Mouse (Mus musculus) lung, adult 2 months (tissue): ENCODE results near the gene Gdi2. TPM values are rescaled to one million over a fixed set of nuclear protein-coding genes. Genes with fewer than 3 reads are reported as not detected.
A peak's percentile ranks its signal among the peaks of the same experiment; 100 is the strongest.
"Not testable (repeated sequence)": the region's sequence is repeated elsewhere in the genome, so short reads cannot be mapped to it uniquely, and the experiment has no call there.

Experiments
- DNase-seq: peaks from one replicate; pipeline ENCODE4 v3.0.0; 2022
- H3K4me1 ChIP-seq: fragments of 200-500 bp; 2 replicates; pipeline ENCODE4 v1.6.1; 2011; ENCODE audit warnings: low read length; ENCODE audit not compliant: control insufficient read depth, insufficient read depth
- H3K4me3 ChIP-seq: fragments of 200-500 bp; replicated peaks from 2 replicates; pipeline ENCODE3; 2011; ENCODE audit warnings: low read depth, mild to moderate bottlenecking, control low read depth, low read length; ENCODE audit errors: extremely low read depth
- CTCF ChIP-seq: fragments of 200-500 bp; IDR thresholded peaks from 2 replicates; pipeline ENCODE4 v1.5.1; 2011; ENCODE audit warnings: mild to moderate bottlenecking, low read length, control low read depth; ENCODE audit not compliant: insufficient read depth
- POLR2A ChIP-seq: fragments of 200-500 bp; IDR thresholded peaks from 2 replicates; pipeline ENCODE4 v1.6.1; 2011; ENCODE audit warnings: low read depth, mild to moderate bottlenecking, control low read depth, low read length, borderline replicate concordance; ENCODE audit errors: extremely low read depth
- WGBS: fragments of 180-500 bp; shearing (Covaris S2); methylation state at CpG from one replicate; pipeline ENCODE4 v1.1.7; 2018; 5-methylcytosine and 5-hydroxymethylcytosine counted together
- polyA plus RNA-seq: library from polyadenylated mRNA; depleted of rRNA; stranded (reverse); fragments of >200 nt; gene quantifications from 2 replicates; pipeline ENCODE4 v1.2.3, GENCODE M21; 2012

Gdi2 gene
- polyA plus RNA-seq, 1 experiment, result 119 TPM

GRCm38 (mm10) chr13:3530451-3530850 lies 7.4 kb upstream of the Gdi2 start:
- no peak for DNase-seq
- no peak overlapping the region for H3K4me3 ChIP-seq
- 47% methylated on average over 3 of the region's 3 CpGs for WGBS
- H3K4me1 ChIP-seq, result no peaks in the 10 kb centered on the region; the same call in 1 of the 2 replicates
- TF ChIP-seq CTCF, result no peak
- no peak for TF ChIP-seq POLR2A

GRCm38 (mm10) chr13:3531176-3531575 lies 6.7 kb upstream of the Gdi2 start:
- not testable (repeated sequence) for H3K4me1 ChIP-seq, H3K4me3 ChIP-seq, DNase-seq
- WGBS, result 77% methylated on average over 2 of the region's 2 CpGs

GRCm38 (mm10) chr13:3531692-3532320 lies 6.1 kb upstream of the Gdi2 start:
- 47% methylated on average over 10 of the region's 10 CpGs for whole genome bisulfite sequencing
- Histone ChIP-seq H3K4me1 (no peaks in the 10 kb centered on the region), H3K4me3 (no peak overlapping the region)
- DNase-seq, result no peak
- TF ChIP-seq CTCF (no peak), POLR2A (no peak)

- no peaks in the 10 kb centered on the region for H3K4me1 ChIP-seq
- 58% methylated on average over 4 of the region's 4 CpGs for WGBS
- DNase-seq, result no peak
- H3K4me3 ChIP-seq, result no peak overlapping the region
- TF ChIP-seq CTCF, result no peak
- no peak for TF ChIP-seq POLR2A
Measured at GRCm38 (mm10) chr13:3532451-3532850, 5.4 kb upstream of the Gdi2 start.

GRCm38 (mm10) chr13:3534146-3534545 lies 3.7 kb upstream of the Gdi2 start:
- no peak for DNase-seq
- Histone ChIP-seq H3K4me1 (no peaks in the 10 kb centered on the region), H3K4me3 (no peak overlapping the region)
- TF ChIP-seq POLR2A (no peak), CTCF (no peak)
- WGBS, result 91% methylated on average over 4 of the region's 4 CpGs

GRCm38 (mm10) chr13:3538223-3538968 lies 533 bp downstream of the Gdi2 start:
- peak; percentile 79 for DNase-seq
- Histone ChIP-seq H3K4me3 (peak overlapping the region; percentile 85), H3K4me1 (peaks cover 4% of the 10 kb centered on the region)
- TF ChIP-seq CTCF, result no peak
- peak; percentile 64; the same call in 1 of the 2 replicates for TF ChIP-seq POLR2A
- WGBS, result under 1% methylated on average over 58 of the region's 59 CpGs

GRCm38 (mm10) chr13:3538969-3539562 lies 1.2 kb downstream of the Gdi2 start:
- WGBS, result 1% methylated on average over 15 of the region's 15 CpGs
- Histone ChIP-seq H3K4me1 (peaks cover 7% of the 10 kb centered on the region), H3K4me3 (peak overlapping the region; percentile 85)
- no peak for DNase-seq
- no peak for TF ChIP-seq POLR2A
- TF ChIP-seq CTCF, result no peak

GRCm38 (mm10) chr13:3540166-3540565 lies 2.3 kb downstream of the Gdi2 start:
- WGBS, result 53% methylated on average over 2 of the region's 2 CpGs
- DNase-seq, result no peak
- Histone ChIP-seq H3K4me1 (peaks cover 9% of the 10 kb centered on the region), H3K4me3 (no peak overlapping the region)
- TF ChIP-seq POLR2A (no peak), CTCF (no peak)

- TF ChIP-seq POLR2A (no peak), CTCF (no peak)
- DNase-seq, result no peak
- H3K4me1 ChIP-seq, result peaks cover 15% of the 10 kb centered on the region
- no peak overlapping the region for H3K4me3 ChIP-seq
- WGBS, result 57% methylated on average over 2 of the region's 2 CpGs
Measured at GRCm38 (mm10) chr13:3541159-3541782, 3.4 kb downstream of the Gdi2 start.
